Mouse (Mus musculus) lung, postnatal 25 days (tissue): Measurements from ENCODE around the gene Gm20388.

Experiments
- DNase-seq: peaks from one replicate; pipeline ENCODE4 v3.0.0; 2022; ENCODE audit warnings: low spot score

The Gm20388 gene

GRCm38 (mm10) chr8:121104049-121104818 is 1193.6 kb downstream of the Gm20388 start:
- peak; percentile 71 for DNase-seq

- peak; percentile 98 for DNase-seq
Observed at GRCm38 (mm10) chr8:121107668-121108656, 1197.3 kb downstream of the Gm20388 start, which contains the start of gene Mthfsd. TSS of gene Mthfsd (minus strand) at chr8:121108392.

GRCm38 (mm10) chr8:121108657-121109056 is 1198.0 kb downstream of the Gm20388 start:
- DNase-seq = no peak

- DNase-seq = no peak
Observed at GRCm38 (mm10) chr8:121111145-121111907, 1200.7 kb downstream of the Gm20388 start.

GRCm38 (mm10) chr8:121113261-121113660 is 1202.6 kb downstream of the Gm20388 start:
- DNase-seq = peak; percentile 96

GRCm38 (mm10) chr8:121115136-121115535 is 1204.5 kb downstream of the Gm20388 start:
- DNase-seq = no peak

GRCm38 (mm10) chr8:121115948-121116347 is 1205.3 kb downstream of the Gm20388 start, which contains the start of gene Foxc2:
TSS of gene Foxc2 (plus strand) at chr8:121116171.
- peak; percentile 90 for DNase-seq

- no peak for DNase-seq
Observed at GRCm38 (mm10) chr8:121116591-121117185, 1206.0 kb downstream of the Gm20388 start.

- no peak for DNase-seq
Observed at GRCm38 (mm10) chr8:121117186-121117651, 1206.6 kb downstream of the Gm20388 start.

GRCm38 (mm10) chr8:121117906-121118305 is 1207.3 kb downstream of the Gm20388 start:
- DNase-seq = no peak

GRCm38 (mm10) chr8:121118634-121119420 is 1208.2 kb downstream of the Gm20388 start:
- DNase-seq = no peak

- DNase-seq = no peak
Observed at GRCm38 (mm10) chr8:121119635-121120455, 1209.2 kb downstream of the Gm20388 start.

- DNase-seq = no peak
Observed at GRCm38 (mm10) chr8:121120456-121121419, 1210.1 kb downstream of the Gm20388 start.

GRCm38 (mm10) chr8:121121704-121122103 is 1211.1 kb downstream of the Gm20388 start:
- DNase-seq = no peak

- no peak for DNase-seq
Observed at GRCm38 (mm10) chr8:121122368-121122767, 1211.7 kb downstream of the Gm20388 start.

GRCm38 (mm10) chr8:121123113-121123512 is 1212.5 kb downstream of the Gm20388 start:
- DNase-seq = no peak

- DNase-seq = no peak
Observed at GRCm38 (mm10) chr8:121124547-121125239, 1214.1 kb downstream of the Gm20388 start.
